Mouse (Mus musculus) right cerebral cortex, postnatal 14 days (tissue): Measurements from ENCODE around the gene Tll1.
"Not testable (repeated sequence)": the region's sequence is repeated elsewhere in the genome, so short reads cannot be mapped to it uniquely, and the experiment has no call there.

ENCODE experiments used
- DNase-seq: peaks from one replicate; pipeline ENCODE4 v3.0.0; 2022

The Tll1 gene

GRCm38 (mm10) chr8:64048556-64048955, 157.5 kb downstream of the Tll1 start:
- DNase-seq, result no peak

- no peak for DNase-seq
Observed at GRCm38 (mm10) chr8:64047963-64048505, 158.0 kb downstream of the Tll1 start.

DNA sequence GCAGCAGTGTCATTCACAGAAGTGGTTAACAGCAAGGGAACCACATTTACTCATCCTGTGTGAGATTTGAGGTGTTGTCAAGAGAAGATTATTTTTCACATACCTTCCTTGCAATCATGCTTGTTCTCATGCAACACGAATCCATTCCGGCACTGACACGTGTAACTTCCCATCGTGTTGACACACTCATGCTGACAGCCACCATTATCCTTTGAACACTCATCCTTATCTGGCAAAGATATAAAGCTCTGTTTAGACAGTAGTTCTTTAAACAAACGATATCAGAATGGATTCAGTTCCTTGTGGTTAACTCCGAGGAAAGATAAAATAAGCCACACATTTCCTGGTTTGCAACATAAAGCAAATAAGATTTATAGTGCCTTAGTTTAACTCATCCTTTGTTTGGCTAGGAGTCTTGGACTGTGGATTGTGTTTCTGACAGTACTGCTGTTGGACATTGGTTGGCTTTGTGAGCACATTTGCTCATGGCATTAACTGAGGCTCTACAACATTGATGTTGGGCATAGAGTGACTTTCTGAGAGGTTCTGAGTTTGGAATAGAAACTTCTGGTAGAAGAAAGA, 164.7 kb downstream of the Tll1 start:
- DNase-seq, result no peak

DNA sequence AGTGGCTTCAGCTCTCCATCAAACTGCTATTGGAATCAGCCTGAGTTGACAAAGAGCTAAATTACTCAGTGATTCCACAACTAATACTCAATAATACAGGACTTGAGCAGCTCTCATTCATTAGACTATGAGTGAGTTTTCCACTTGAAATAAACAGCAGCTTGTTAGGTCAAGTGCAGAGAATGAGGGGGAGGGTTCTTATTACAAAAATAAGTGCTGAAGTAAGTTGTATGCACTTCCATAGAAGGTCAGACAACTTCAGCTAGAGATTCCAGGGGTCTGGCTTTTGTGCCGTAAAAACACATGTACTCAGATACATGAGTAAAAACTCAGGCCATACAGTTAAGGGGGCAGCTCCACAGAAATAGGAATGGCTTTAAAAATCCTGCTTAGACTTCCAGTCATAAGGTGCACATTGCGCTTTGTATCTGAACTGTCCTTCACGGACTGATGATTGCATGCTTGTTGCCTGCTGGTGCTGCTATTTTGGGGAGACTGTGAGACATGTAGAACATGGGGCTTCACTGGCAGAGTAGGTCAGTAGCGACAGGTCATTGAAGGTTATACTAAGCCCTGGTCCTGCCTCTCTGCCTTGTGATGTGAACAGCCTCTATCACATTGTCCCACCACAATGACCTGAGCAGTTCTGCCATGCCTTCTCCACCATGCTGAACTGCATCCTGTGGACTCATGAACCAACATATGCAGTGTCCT, 175.2 kb downstream of the Tll1 start:
- DNase-seq, result no peak

DNA sequence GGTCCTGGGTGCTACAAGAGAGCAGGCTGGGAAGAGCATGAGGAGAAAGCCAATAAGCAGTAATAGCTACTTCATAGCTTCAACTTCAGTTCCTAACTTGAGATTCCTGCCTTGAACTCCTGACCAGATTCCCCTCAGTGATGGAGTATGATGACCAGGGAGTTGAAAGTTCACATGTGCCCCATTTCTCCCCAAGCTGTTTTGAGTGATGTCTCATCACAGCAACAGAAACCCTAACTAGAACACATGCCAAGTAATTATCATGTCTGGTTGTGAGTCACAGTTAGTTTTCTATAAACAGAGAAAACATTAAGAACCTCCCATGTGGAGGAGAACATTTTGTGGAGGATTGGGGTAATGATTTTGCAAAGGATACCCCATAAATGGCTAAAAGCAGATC, 176.0 kb downstream of the Tll1 start:
- DNase-seq, result no peak

DNA sequence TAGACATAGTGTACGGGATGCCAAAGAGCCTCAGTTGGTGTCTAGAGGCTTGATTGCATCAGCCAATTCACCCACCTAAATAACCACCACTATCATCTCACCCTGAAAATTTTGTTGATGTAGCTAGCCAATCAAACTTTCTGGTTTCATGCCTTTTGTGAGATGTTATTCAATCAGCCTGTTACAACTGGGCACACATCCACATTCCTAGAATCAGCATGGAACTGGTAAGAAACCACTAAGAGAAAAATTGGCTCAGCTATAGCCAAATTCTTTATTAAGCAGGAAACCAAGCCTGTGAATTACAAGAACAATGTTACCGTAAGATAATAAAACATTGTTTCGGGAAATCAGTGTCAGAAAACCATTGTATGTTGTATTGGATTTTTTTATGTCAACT, 176.5 kb downstream of the Tll1 start:
- no peak for DNase-seq

GRCm38 (mm10) chr8:64024359-64024758, 181.7 kb downstream of the Tll1 start:
- DNase-seq, result no peak

- DNase-seq, result no peak
Observed at GRCm38 (mm10) chr8:64023579-64023978, 182.5 kb downstream of the Tll1 start.

- no peak for DNase-seq
Observed at GRCm38 (mm10) chr8:64023027-64023426, 183.0 kb downstream of the Tll1 start.

DNA sequence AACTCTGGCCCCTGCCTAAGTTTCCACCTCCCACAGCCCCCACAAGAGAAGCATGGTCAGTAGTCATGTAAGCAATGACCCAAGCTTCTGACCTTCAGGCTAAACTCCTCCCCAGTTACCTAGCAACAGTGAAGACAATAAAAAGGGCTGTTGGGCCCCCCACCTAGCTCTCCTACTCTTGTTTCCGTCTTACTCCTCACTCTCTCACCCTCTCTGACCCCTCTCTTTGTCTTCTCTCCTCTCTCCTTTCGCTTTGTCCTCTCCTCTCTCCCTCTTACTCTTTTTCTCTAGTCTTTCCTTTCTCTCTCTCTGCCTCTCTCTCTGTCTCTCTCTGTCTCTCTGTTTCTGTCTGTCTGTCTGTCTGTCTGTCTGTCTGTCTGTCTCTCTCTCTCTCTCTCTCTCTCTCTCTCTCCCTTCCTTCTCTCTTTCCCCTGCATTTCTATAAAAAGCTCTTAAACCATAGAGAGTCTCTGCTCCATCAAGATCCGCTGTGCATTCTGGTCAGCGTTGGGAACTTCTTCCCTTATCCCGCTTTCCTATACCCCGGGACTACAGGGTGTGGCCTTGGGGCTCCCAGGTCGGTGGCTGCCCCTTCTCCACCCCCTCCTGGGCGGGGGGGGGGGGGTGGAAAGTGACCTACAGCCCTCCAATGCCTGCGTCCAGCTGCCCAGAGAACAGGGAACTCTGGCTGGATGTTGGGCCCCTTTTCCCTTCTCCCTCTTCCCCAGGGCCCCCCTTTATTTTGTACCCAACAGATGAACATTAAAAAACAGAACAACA, 235.3 kb downstream of the Tll1 start:
- DNase-seq, result not testable (repeated sequence)
